Mouse (Mus musculus) gastrocnemius, adult 8-10 months (tissue): ENCODE measurements at regions not wholly inside any gene's neighbourhood (a gene's known extent, or its start where the extent isn't known, plus 50 kb on each side); places are given as distances from the start of the nearest gene placed in this dataset.

Experiments used
- DNase-seq, 2 experiments: peaks; one replicate each; pipeline ENCODE4 v3.0.0; 2022; ENCODE audit warnings: low spot score in 2 of 2

DNA sequence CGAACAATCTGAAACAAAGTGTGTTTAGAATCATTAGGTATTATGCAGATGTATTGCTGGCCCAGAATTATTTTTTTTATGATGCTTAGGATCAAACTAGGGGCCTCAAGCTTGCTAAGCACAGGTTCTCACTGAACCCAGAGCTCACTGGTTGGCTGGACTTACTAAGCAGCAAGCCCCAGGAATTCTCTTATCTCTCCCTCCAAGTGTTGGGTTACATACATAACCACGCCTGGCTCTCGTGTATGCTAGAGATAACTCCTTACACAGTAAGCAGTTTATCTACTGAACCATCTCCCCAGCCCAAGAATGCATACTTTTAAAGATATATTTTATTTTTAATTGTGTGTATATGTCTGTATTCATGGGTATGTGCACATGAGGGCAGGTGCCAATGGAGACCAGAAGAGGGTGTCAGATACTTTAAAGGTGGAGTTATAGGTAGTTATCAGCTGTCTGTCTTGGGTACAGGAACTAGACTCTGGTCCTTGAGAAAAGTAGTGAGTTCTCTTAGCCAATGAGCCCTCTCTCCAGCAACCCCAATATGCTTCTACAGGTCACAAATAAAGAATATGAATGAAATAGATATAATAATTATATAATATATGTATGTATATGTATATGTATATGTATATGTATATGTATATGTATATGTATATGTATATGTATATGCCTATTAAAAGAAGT is 86.0 kb upstream of the Xpo1 start:
- DNase-seq: no peak

DNA sequence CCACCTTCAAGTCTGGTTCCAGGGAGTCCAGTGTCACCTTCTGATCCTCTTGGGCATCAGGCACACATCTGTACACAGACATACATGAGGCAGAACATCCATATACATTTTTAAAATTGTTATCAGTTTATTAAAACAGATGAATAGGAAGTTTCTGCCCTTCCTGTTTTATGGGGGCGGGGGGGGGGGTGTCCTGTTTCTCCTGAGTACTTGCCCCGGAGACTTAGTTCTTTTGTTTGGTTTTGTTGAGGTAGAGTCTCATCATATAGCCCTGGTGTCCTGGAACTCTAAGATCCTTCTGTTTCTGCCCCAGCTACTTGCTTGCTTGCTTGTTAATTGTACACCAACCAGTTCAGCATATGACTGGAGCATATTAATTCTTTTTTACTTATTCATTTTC is 85.0 kb upstream of the Xpo1 start:
- DNase-seq: no peak

GRCm38 (mm10) chr11:23171760-23172159 is 84.1 kb upstream of the Xpo1 start:
- no peak for DNase-seq

DNA sequence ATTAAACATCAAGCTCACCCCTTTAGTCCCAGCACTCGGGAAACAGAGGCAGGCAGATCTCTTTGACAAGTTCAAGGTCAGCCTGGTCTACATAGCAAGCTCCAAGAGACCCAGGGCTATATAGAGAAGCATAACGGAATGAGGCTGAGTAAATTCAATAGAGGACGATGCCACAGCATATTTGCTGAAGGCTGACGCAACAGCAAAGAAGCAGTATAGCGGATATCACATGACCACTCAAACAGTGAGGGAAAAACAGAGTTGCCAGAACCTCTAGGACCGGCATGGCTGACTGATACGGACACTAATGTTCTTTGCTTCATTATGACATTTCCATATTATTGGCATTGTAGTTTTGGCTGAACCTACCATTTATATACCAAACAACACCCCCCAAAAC is 74.2 kb upstream of the Xpo1 start:
- DNase-seq: no peak

GRCm38 (mm10) chr11:23185211-23185610 is 70.6 kb upstream of the Xpo1 start:
- no peak for DNase-seq

- no peak for DNase-seq
Measured at GRCm38 (mm10) chr11:23201701-23202449, 54.0 kb upstream of the Xpo1 start.

- no peak for DNase-seq
Measured at GRCm38 (mm10) chr11:23203566-23203965, 52.3 kb upstream of the Xpo1 start.

DNA sequence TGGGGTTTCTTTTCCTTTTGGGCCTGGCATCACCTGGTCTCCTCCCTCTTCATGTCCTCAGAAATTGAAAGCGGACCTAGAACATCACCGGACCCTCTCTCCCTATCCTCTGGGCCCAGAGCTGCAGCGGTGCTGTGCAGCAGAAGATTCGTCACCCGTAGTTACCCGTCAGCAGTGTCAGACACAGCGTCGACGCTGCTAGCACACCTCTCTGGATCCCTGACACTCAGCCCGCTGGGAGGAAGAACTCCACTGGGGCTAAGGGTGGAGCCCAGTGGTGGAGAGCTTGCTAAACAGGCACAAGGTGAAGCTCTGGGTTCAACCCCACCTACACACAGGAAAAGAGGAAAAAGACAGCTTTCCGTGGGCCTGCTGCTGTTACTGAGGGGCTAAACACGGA is 51.8 kb upstream of the Xpo1 start:
- no peak for DNase-seq
